In the genomic region with DNA sequence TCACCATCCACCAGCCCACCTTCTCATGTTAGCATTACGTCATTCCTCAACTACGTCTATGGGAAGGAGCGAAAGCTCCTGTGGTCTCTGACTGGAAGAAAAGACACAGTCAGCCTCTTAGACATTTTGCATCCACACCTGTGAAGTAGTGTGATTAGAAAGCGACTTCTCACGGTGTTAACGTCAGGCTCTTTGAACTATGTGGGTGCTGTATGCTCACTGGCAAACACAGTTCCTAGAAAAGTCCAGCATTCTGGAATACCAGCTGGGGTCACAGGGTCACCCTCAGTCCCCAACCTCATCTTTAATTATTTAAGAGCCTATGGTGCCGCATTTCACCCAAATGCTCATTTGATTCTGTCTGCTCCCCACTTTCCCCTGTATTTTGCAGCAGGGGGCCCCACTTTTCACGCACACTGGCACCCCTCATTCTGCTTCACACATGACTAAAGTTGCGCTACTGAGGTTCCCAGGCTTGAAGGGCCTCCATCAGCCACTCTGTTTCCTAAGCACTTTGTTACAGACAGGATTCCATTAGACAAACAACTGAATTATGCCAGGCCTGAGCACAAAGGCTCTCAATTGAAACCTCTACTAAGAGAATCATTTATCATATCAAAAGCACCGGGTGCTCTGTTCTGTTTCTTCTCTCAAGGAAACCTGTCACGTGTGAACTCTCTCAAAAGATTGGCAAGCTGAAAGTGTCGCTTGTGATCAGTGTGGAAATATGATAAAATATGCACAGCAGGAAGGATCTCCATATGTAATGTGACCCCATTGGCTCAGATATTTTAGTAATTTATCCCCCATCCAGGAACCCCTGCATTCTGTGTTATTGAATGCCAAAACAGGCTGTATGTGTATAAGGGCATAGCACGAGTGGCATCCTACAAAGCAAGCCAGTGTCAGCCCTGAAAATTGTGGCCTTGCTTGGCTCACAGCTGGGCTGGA, we compare ENCODE assay signal across 23 mouse cellular contexts.
DNase-seq lines count a peak whose midpoint lies in the region; ATAC-seq and TF ChIP-seq lines count a peak whose summit lies in the region.
"Had no signal": no experiment of that assay in that cellular context is flagged by ENCODE, and none has a peak within 500 bp of the region (broad histone marks: within the 10 kb centered on the region; RNA-seq: fewer than 3 reads in every experiment).

No protein-coding gene starts in this region.

- H3K36me3 ChIP-seq in hindbrain, embryonic 11.5 days (ENCODE audit: control insufficient read depth, insufficient read depth, low read length), result no peaks in the 10 kb centered on the region
- no peaks in the 10 kb centered on the region for H3K36me3 ChIP-seq in hindbrain, postnatal 0 days (ENCODE audit: insufficient read depth, low read length)
- H3K36me3 ChIP-seq in hindbrain, embryonic 12.5 days, result no peaks in the 10 kb centered on the region
- H3K36me3 ChIP-seq in midbrain, embryonic 13.5 days, result no peaks in the 10 kb centered on the region
- H3K36me3 ChIP-seq: embryonic facial prominence, embryonic 15.5 days; limb, embryonic 10.5 days; stomach, embryonic 15.5 days had no signal

- H3K27me3 ChIP-seq in hindbrain, embryonic 11.5 days (ENCODE audit: control insufficient read depth, insufficient read depth, low read length), result no peaks in the 10 kb centered on the region
- H3K27me3 ChIP-seq in hindbrain, postnatal 0 days (ENCODE audit: insufficient read depth, low read length), result no peaks in the 10 kb centered on the region
- no peaks in the 10 kb centered on the region for H3K27me3 ChIP-seq in hindbrain, embryonic 12.5 days
- no peaks in the 10 kb centered on the region for H3K27me3 ChIP-seq in midbrain, embryonic 13.5 days
- H3K27me3 ChIP-seq: embryonic facial prominence, embryonic 15.5 days; megakaryocyte, embryonic 14.5 days; stomach, embryonic 15.5 days had no signal

- DNase-seq in hindbrain, embryonic 11.5 days (ENCODE audit: low spot score), result peak; percentile 9
- no peak for DNase-seq in hindbrain, postnatal 0 days (ENCODE audit: low spot score)
- no peak for DNase-seq in right cerebral cortex, postnatal 36 days (ENCODE audit: low spot score in 2 of 2)
- DNase-seq in cerebellum, adult 18-20 months, result no peak
- DNase-seq: B cell, adult 2 months; cerebellum, postnatal 14 days; heart, postnatal 4 days; kidney, postnatal 4 days; layer of hippocampus, adult 9-11 months; lung, adult 18-20 months; lung, postnatal 14 days; right cerebral cortex, postnatal 14 days; thymus, adult 18-20 months had no signal

- H3K9ac ChIP-seq in hindbrain, embryonic 11.5 days (ENCODE audit: low read depth, low read length), result no peak overlapping the region
- no peak overlapping the region for H3K9ac ChIP-seq in hindbrain, postnatal 0 days (replicated peaks; ENCODE audit: low read length)
- no peak overlapping the region for H3K9ac ChIP-seq in hindbrain, embryonic 12.5 days
- no peak overlapping the region for H3K9ac ChIP-seq in midbrain, embryonic 13.5 days (replicated peaks)
- H3K9ac ChIP-seq: embryonic facial prominence, embryonic 15.5 days; stomach, embryonic 15.5 days had no signal

- H3K4me2 ChIP-seq in hindbrain, embryonic 11.5 days (replicated peaks; ENCODE audit: low read depth, low read length), result no peak overlapping the region
- H3K4me2 ChIP-seq in hindbrain, postnatal 0 days (ENCODE audit: low read depth, low read length), result no peak overlapping the region
- no peak overlapping the region for H3K4me2 ChIP-seq in hindbrain, embryonic 12.5 days (replicated peaks)
- no peak overlapping the region for H3K4me2 ChIP-seq in midbrain, embryonic 13.5 days (replicated peaks)
- H3K4me2 ChIP-seq: embryonic facial prominence, embryonic 15.5 days; heart, embryonic 11.5 days; stomach, embryonic 15.5 days had no signal

- 60% methylated on average over 13 of the region's 13 CpGs for WGBS in hindbrain, embryonic 11.5 days
- 53% methylated on average over 13 of the region's 13 CpGs for WGBS in hindbrain, postnatal 0 days
- WGBS in hindbrain, embryonic 12.5 days, result 56% methylated on average over 13 of the region's 13 CpGs
- 44% methylated on average over 13 of the region's 13 CpGs for WGBS in midbrain, embryonic 13.5 days

- no peaks in the 10 kb centered on the region for H3K4me1 ChIP-seq in hindbrain, embryonic 11.5 days (replicated peaks; ENCODE audit: control insufficient read depth, insufficient read depth, low read length)
- no peaks in the 10 kb centered on the region for H3K4me1 ChIP-seq in hindbrain, postnatal 0 days (ENCODE audit: insufficient read depth, low read length)
- H3K4me1 ChIP-seq in hindbrain, embryonic 12.5 days, result peaks cover 9% of the 10 kb centered on the region; the same call in 1 of the 2 replicates
- H3K4me1 ChIP-seq in midbrain, embryonic 13.5 days (replicated peaks), result peaks cover 14% of the 10 kb centered on the region
- H3K4me1 ChIP-seq: embryonic facial prominence, embryonic 15.5 days; megakaryocyte, embryonic 14.5 days; stomach, embryonic 15.5 days had no signal

- H3K27ac ChIP-seq in hindbrain, embryonic 11.5 days (ENCODE audit: low read depth, low read length), result no peak overlapping the region
- no peak overlapping the region for H3K27ac ChIP-seq in hindbrain, postnatal 0 days
- H3K27ac ChIP-seq in hindbrain, embryonic 12.5 days, result no peak overlapping the region
- peak overlapping the region; percentile 72; the same call in 1 of the 2 replicates for H3K27ac ChIP-seq in midbrain, embryonic 13.5 days
- H3K27ac ChIP-seq: embryonic facial prominence, embryonic 15.5 days; limb, embryonic 10.5 days; stomach, embryonic 15.5 days had no signal

- no peak for TF ChIP-seq CTCF in hindbrain, postnatal 0 days (IDR thresholded peaks at IDR 0.05; ENCODE audit: low read depth)

- H3K4me3 ChIP-seq in hindbrain, embryonic 11.5 days (ENCODE audit: low read depth, low read length), result no peak overlapping the region
- no peak overlapping the region for H3K4me3 ChIP-seq in hindbrain, postnatal 0 days (ENCODE audit: low read length)
- H3K4me3 ChIP-seq in hindbrain, embryonic 12.5 days, result no peak overlapping the region
- no peak overlapping the region for H3K4me3 ChIP-seq in midbrain, embryonic 13.5 days (replicated peaks)
- H3K4me3 ChIP-seq: embryonic facial prominence, embryonic 15.5 days; limb, embryonic 10.5 days; megakaryocyte, embryonic 14.5 days; myocyte; stomach, embryonic 15.5 days had no signal

- ATAC-seq in hindbrain, embryonic 11.5 days (ENCODE audit: low FRiP score), result peak; percentile 77
- ATAC-seq in hindbrain, postnatal 0 days, result no peak
- peak; percentile 68 for ATAC-seq in hindbrain, embryonic 12.5 days (ENCODE audit: low FRiP score)
- peak; percentile 86 for ATAC-seq in midbrain, embryonic 13.5 days
- no peak for ATAC-seq in frontal cortex, adult (ENCODE audit: low TSS enrichment)
- ATAC-seq: intestine, embryonic 16.5 days had no signal

- H3K9me3 ChIP-seq in hindbrain, embryonic 11.5 days (ENCODE audit: control insufficient read depth, low read length), result no peaks in the 10 kb centered on the region
- H3K9me3 ChIP-seq in hindbrain, postnatal 0 days (ENCODE audit: low read length), result no peaks in the 10 kb centered on the region
- no peaks in the 10 kb centered on the region for H3K9me3 ChIP-seq in hindbrain, embryonic 12.5 days (replicated peaks)
- H3K9me3 ChIP-seq in midbrain, embryonic 13.5 days, result no peaks in the 10 kb centered on the region
- H3K9me3 ChIP-seq: embryonic facial prominence, embryonic 15.5 days; limb, embryonic 10.5 days; megakaryocyte, embryonic 14.5 days; stomach, embryonic 15.5 days had no signal

Comparison
In these comparisons a context has a peak if more than half of its experiments do, and no peak if none do; other contexts are left out.
1. ATAC-seq: peak in hindbrain, embryonic 11.5 days (single experiment), hindbrain, embryonic 12.5 days (single experiment) and midbrain, embryonic 13.5 days (single experiment); none in hindbrain, postnatal 0 days (single experiment) and frontal cortex, adult (single experiment).